Mouse (Mus musculus) ES-Bruce4 (cell line): ENCODE data around the gene Clca1.

Experiments used
- CTCF ChIP-seq: IDR thresholded peaks from one replicate; pipeline ENCODE4 v1.8.1; 2011; ENCODE audit warnings: low read depth, low read length
- POLR2A ChIP-seq: IDR thresholded peaks from one replicate; pipeline ENCODE4 v1.8.1; 2011; ENCODE audit warnings: low read length; ENCODE audit not compliant: insufficient read depth

DNA sequence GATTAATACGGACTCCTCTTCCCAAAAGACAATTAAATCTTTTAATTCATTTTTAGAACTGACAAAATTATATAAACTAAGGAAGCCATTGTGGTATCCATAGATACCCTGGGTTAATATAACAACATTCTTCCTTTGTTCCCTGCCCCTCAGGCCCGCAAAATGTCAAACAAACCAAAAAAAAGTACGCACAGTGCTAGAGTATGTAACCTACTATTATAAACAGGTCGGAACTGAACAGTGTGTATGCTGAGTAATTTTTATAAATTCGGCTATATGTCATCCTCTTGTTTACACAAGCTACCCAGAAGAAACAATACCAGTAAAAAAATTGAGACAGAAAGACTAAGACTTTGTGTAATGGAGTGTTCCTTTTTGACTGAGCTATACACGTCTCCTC is 45.8 kb upstream of the Clca1 start:
- TF ChIP-seq POLR2A (no peak), CTCF (no peak)
